Comparison of ENCODE assay signal across 1 mouse cellular context in genomic region chr3:96414126-96414950, GRCm38 (mm10).
TF ChIP-seq lines count a peak whose summit lies in the region.

No protein-coding gene starts in this region.

TF ChIP-seq in CH12.LX, 34 proteins besides CTCF, POLR2A, EP300 and RAD21 (continued from another document):
- TF ChIP-seq MAX (IDR thresholded peaks at IDR 0.05; ENCODE audit: low read length), result peak; percentile 86
- TF ChIP-seq KAT2A (IDR thresholded peaks at IDR 0.05; ENCODE audit: insufficient replicate concordance, low read length), result 0 out of 2 replicates have a peak, but pooled peaks have one; percentile 41
- TF ChIP-seq HCFC1 (IDR thresholded peaks at IDR 0.05; ENCODE audit: low read depth, low read length), result peak; percentile 61
- TF ChIP-seq UBTF (IDR thresholded peaks at IDR 0.05; ENCODE audit: low read depth, low read length), result peak; percentile 94
- TF ChIP-seq NRF1 (IDR thresholded peaks at IDR 0.05; ENCODE audit: low read depth, low read length), result no peak
